Mouse (Mus musculus) thymus, postnatal 4 days (tissue): ENCODE results near the gene Cmtm7.

Source experiments
- DNase-seq: peaks from one replicate; pipeline ENCODE4 v3.0.0; 2021

Gene Cmtm7

DNA sequence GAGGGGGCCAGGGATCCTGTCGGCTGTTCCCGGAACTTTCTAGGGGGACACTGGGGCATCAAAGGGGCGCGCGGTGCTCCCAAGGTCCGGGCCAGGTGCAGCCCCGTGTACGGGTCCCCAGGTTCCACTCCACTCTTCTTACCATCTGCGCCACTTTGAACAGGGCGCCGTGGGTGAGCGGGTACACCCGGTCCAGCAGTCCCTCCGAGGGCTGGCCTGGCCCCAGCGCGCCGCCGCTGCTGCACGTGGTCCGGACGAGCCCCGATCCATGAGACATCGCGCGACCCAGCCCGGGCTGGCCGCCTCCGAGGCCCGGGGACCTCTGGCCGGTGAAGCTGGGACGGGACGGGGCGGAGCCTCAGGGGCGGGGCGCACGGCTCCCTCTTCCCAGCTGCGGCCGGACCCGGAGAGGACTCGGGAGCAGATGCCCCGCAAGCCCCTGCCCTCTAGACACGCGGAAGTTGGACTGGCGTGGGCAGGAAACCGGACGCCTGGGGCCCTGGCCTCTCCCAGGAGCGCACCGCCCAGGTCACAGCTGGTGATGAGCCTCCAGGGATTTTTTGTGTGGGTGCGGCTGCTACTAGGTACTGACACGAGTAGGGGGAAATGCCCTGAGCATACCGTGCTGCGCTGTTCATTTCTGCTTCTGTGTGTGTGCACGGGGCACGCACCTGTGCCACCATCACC lies at the start of gene Cmtm7:
Gene Cmtm7 (minus strand): TSS at position 331 of the 687 bp plus-strand sequence.
- DNase-seq, result peak; percentile 79

DNA sequence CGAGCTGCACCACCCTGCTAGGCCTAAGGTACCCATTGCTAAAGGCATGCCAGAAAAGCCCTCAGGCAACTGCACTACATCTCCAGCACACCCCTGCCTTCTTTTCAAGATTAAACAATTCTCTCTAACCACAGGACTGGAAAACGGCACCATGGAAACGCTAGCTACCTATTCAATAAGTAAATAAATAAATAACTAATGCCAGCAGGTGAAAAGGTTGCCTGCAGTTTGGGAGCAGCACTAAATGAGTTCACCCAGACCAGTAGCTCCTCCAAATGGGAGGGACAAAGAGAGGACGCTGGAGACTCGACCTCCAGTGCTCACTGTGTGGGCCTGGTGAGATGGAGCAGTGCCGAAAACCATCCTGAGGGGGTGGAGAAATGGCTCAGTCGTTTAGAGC lies 48.7 kb upstream of the Cmtm7 start:
- no peak for DNase-seq

DNA sequence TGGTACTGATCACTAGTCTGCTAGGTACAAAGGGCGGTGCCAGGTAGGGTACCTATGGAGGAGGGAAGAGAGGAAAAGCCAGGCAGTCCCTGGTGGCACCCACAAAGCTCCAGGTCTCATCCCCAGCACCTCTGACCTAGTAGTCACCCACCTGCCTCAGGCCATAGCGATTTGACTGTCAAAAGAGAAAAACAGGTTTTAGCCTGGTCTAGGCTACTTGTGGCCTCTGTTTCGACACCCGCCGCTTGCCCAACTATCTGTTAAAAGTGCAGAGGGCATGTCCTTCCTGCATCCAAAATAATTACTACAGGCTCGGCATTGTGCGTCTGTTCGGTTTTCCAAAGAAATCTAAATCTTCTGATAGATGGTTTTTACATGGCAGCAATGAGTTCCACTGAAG lies 48.0 kb upstream of the Cmtm7 start:
- DNase-seq, result no peak

DNA sequence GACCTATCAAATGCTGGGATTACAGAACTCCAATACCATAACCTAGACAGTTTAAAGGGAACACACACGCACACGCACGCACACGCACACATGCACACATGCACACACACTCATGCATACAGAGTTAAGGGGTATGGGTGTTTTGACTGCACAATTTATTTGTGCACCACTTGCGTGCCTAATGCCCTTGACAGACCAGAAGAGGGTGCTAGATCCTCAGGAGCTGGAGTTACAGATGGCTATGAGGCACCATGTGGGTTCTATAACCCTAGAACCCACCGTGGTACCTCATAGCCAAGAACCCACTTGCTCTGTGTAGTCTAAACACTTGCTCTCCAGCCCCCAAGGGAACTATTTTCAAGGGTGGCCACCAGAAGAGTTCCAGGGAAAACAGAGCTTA lies 46.7 kb upstream of the Cmtm7 start:
- no peak for DNase-seq

DNA sequence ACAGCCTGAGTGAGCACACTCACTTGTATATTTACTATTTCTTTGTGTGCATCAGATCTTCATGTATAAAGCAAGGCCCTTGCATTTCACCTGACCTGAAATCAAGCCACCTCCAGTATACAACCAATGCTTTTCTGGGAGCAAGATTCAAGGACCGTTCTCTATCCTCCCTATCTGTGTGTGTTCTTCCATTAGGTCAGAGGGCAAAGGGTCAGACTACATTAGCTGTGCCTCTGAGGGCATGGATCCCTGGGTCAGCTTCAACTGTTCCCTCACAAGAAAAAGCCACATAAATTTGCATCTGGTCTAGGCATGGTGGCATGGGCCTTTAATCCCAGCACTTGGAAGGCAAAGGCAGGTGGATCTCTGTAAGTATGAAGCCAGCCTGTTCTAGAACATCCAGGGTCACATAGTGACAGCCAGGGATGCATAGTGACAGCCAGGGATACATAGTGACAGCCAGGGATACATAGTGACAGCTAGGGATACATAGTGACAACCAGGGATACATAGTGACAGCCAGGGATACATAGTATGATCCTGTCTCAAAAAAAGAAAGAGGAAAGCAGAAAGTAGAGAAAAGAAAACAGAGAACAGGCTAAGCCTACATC lies 45.7 kb upstream of the Cmtm7 start:
- no peak for DNase-seq

DNA sequence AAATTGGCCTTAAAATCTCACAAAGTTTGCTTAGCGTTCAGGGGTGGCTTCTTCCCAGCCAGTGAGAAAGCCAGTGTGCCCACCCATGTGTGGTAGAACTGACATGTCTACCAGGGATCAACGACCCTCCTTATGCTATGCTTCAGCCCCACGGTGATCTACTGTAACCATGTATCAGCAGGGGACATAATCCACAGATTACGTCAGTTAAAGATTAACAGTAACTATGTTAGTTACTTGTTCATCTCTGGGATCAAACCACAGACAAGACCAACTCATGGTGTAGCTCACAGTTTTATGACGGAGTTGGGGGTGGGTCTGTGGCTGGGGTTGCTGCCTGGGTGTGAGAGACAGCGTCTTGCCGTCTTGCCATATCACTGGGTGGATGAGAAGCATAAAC lies 42.5 kb upstream of the Cmtm7 start:
- no peak for DNase-seq

DNA sequence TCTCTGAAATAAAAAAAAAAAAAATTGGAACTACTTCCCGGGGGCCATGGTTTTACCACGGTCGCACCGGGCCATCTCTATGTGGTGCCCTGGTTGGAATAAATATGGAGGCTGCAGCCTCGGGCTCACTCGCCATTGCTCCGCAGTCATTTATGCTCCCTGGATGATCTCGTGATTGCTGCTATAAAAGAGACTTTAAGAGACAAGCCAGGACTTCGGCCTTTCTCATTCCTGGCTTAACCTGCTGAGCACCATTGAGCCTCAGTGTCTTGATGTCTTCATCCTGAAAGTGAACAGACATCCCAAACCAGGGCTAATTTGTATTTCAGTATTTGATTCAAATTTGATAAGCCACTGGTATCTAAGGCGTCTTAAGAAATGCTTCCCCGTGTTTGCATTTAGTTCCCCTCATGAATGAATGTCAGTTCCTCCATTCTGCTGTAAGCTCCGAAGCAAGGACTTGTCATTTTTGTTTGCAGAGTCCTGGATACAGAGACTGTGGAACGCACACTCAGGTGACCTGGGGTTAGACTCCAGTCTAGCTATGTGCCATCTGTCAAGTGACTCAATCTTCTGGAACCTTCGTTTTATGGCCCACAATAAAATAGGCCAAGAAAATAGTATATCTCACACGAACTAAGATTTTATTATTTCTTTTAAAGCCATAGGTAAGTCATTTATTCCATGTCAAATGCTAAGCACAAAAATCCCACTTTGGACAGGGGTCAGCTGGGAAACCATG lies 40.1 kb upstream of the Cmtm7 start:
- DNase-seq, result no peak

DNA sequence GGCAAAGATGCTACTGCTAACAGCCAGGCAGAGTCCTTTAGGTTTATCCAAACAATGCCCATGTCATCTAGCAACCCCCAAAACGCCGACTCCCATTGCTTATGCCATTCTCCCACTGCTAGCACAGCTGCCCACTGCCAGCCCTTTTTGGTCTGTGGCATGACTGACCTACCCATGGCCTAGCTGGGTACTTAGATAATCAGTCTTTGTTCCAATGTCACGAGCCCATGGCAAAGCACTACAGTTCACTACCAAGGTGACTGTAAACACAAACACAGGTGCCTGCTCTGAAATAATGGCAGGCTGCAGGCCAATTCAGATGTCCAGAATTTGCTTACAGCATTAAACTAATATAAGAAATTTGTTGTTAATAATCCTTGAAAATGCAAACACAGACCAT lies 37.3 kb upstream of the Cmtm7 start:
- DNase-seq, result no peak

DNA sequence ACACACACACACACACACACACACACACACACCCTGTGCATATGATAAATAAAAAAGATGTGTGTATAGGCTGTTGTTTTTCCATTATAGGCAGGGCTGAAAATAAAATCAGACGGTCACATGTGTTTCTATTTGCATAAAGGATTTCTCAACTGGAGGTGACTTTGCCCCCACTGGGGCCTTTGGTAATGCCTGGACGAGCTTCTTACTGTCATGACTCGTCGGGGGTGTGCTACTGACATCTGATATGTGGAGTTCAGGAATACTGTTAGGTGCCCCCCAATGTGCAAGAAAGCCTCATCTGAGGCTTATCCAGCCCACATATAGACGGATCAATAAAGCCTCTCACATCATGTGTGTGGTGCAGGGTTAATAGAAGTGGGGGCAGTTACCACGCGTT lies 35.4 kb upstream of the Cmtm7 start:
- no peak for DNase-seq

DNA sequence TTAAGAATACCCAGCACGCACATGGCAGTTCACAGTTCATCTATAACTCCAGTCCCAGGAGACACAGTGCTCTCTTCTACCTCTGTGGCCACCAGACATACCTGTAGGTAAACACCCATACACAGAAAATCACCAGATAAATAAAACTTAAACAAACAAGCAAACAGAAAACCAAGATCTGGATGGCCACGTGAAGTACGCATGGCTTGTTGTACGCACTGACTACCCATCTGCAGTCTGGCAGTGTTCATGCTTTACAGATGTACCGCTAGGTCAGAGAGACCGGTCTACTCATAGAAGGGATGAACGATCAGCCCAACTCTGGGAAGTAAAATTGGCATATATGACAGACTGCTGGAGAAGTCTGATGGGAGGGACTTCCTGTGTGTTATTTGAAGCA lies 34.5 kb upstream of the Cmtm7 start:
- no peak for DNase-seq

DNA sequence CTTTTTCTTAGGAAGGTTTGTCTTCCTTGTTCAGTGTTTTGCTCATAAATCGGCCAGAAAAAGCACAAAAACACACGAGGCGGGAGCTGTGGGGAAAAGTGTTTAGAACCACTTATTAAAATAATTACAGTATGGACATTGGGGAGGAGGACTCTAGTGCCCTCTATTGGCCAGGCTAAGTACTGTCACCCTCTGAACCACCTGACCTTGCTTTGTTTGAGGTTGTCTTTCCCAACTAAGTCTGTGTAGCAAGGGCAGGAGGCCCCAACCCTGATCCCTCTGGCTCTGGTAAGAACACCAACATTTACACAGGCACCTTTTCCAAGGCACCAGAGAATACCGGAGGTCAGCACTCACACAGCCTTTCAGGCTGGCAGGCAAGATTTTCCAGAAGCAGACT lies 33.7 kb upstream of the Cmtm7 start:
- DNase-seq, result peak; percentile 59

DNA sequence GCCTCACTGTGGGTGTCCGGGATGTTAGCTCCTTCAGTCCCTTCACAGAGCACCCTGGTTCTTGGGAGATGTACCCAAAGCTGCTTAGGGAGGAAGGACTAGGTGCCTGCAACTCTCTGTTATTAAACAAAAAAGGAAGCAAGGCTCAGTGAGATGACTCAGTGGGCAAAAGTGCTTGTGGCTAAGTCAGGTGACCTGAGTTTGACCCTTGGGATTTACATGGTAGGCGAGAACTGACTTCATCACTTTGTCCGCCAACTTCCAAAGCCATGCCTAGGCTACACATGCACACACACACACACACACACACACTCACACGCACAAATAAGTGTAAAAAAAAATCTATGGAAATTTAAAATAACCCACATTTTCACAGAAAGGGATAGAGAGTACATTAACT lies 30.3 kb upstream of the Cmtm7 start:
- DNase-seq, result no peak

DNA sequence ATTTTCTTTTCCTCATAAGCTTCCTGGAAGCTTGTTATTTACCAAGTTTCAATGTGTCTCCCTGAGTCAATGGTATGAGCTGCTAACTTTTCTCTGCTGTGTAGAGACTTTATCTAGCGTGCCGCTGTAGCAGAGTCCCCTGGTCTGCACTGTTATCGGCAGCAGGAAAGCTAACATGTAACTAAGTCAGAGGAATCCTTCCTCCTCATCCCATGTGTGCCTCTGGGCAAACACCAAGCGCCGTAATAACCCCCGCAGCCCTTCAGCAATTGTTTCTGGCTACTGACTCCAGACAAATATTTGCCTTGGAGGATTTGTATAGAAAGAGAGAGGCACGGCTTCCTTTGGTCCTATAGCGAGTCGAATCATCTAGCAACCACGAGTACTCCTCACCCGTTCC lies 29.2 kb upstream of the Cmtm7 start:
- DNase-seq, result no peak

DNA sequence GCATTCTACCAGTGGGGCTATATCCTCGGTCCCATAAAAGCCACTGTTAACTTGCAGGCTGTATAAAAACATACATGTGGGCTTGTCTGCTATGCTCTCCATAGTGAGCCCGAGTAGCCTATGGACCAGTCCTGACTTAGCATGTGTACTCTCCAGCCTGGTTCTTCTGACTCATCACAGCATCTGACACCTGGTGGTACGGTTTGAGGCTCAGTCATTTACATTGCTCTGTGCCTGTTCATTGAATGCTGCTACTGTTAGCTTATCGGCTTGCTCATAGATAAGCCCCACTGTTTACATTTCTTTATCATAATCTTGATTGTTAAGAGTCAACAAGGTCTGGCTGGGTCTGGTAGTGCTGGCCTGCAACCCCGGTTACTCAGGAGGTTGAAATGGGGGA lies 27.0 kb upstream of the Cmtm7 start:
- DNase-seq, result no peak

DNA sequence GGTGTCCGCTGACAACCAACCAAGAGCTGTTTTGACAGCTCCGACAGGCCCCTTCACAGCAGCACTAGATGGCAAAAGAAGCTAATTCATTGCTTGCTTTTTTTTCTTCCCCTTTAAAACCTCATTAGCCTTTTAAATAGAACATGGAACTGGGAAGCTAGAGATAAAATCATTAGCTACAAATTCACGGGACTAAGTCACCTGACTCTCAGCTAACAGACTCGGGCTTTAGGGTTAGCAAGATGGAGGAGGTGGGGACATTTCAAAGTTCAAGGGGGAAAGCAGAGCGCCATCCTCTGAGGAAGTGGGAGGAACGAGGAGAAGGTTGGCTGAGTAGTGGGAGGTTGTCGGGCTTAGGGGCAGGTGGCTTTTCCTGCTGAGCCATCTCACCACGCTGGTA lies 25.6 kb upstream of the Cmtm7 start:
- DNase-seq, result no peak

DNA sequence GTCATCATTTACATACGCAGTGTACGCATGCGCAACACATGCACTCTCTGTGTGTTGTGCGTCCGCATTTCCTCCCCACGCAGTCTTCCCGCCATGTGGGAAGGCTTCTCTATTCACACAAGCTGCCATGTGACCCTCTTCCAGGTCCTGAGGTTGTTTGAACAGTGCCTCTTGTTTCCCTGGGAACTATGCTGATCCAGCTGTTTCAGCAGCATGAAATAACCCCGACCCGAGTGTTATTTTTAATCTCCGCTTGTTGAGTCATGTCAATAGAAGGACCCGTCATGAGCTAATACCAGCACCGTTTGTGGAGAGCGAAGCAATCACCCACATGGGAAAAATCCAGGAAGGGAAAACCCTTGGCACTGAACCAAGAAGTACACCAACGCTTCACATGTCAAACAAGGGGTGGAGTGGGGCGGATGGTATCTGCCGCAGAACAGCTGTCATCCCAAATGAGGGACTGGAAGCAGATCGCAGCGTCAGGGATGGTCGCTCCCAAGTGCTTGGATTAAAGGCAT lies 23.6 kb upstream of the Cmtm7 start:
- DNase-seq, result no peak

DNA sequence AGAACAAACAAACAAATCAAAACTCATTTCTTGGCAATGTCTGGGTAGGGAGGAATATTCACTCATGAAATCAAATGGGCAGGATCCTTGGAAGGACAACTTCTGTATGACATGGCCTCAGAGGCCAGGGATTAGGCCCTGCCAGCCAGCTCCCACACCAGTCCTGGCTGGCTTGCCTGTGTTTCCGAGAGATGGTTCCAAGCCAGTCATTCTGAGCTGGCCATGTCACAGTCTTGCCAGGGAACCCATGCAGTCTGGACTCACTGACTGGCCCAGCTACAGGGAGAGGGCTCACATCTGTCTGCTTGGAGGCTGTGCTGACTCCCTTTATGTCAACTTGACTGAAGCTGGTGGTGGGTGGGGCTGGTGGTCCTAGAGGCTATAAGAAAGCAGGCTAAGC lies 20.5 kb upstream of the Cmtm7 start:
- no peak for DNase-seq

DNA sequence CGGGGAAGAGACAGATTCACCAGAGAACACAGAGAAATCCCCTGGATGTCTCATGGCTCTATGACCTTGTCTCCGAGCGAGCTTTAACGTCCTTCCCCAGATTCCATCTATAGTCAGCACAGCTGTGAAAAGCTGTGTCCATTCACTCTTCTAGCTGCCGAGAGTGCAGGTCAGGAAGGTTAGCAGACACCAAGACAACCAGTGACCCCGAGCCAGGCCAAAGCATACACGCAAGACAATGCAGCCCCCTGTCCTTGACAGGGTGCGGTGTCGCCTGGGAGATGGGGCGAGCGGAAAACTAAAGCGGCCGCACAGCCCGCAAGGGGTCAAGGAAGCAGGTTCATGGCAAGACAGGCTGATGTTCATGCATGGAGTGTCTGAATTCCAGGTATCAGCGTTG lies 19.6 kb upstream of the Cmtm7 start:
- no peak for DNase-seq

DNA sequence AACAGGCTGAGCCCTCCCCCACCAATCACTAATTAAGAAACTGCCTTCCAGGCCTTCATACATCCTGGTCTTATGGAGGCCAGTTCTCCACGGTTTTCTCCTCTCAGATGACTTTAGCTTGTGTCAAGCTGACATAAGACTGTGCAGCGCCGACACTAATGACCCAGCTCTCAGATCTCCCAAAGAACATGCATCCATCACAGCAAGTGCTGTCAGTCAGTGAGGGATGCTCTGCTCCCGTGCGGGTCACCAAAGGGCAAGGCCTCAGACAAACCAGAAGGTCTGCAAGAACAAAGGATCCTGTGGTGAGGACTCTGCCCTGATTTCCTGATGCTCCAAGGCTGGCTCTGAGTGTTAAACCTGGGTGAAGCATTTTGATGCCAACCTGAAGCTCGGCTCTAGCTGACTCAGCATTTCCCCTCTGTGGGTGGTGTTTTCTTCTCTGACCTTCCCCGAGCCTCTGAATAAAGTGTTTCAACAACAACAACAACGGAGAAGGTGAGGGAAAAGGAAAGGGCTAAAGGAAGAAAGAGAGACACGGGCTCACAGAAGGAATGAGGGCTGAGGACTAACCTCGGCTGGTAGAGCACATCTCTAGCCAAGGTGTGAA lies 17.9 kb upstream of the Cmtm7 start:
- DNase-seq, result no peak

DNA sequence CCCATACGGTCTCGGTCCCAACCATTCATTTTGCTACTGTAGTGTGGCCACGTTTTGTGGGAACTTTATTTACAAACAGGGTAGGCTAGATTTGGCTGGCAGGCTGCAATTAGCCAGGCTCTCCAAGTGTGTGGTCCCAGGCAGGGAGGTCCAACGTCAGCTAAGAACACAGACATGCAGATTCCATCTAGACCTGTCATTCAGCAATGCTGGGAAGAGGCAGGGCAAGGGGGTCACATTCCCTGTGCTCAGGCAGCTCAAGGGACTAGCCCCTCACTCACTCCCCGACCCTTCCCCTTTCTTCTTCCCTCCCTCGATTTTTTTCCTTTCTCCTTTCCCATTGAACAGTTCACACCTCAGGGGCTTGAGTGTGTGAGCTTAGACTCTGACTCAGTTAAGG lies 17.2 kb upstream of the Cmtm7 start:
- no peak for DNase-seq

DNA sequence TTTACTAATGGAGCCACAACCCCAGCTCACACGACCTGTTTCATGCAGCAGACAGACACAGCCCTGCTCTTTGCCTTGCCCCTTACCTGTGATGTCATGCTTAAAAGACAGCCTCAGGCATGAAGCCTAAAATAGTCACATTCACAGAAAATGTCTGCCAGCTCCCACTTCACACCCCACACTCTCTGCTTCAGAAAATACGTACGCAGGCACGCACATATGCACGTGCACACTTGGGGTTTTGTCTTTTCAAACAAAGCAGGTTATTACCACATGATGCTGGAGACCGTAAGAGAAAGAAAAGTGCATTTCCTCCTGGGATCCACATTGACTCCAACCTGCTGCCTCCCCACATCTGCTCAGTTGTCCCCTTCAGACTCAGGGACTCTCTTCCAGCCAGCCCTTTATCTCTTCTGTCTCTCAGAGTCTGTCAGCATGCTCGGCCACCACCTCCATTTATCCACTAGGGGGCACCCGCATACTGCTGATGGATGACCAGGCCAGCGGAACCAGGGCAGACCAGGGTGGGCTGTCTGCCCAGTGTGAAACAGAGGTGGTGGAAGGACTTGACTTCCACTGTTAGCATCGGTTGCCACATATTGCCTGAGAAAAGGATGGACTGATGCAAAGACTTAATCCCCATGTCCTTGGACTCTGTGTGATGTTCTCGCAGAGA lies 15.8 kb upstream of the Cmtm7 start:
- peak; percentile 82 for DNase-seq

DNA sequence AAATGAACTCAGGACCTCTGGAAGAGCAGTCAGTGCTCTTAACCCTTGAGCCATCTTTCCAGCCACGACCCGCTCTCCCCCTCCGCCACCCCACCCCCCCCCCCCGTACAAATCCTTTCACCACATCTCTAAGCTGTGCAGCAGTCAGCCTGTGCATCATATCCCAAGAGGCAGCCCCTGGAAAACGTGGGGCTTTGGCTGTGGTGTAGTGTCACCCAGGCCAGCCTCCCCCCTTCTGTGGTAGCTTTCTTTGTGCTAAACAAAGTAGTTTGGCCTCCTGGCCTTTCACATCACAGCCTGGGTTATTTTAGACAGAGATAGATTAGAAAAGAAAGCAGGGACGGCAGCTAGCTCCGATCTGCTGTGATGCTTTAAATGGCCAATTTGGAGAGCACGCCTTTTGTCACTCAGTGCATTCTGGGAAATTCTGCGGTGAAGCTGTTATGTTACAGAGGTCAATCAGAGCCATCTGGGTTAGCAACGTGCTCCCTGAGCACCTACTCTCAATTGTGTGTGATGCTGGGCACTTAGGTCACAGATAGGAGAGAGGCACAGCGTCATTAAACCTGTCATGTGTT lies 14.9 kb upstream of the Cmtm7 start:
- no peak for DNase-seq

DNA sequence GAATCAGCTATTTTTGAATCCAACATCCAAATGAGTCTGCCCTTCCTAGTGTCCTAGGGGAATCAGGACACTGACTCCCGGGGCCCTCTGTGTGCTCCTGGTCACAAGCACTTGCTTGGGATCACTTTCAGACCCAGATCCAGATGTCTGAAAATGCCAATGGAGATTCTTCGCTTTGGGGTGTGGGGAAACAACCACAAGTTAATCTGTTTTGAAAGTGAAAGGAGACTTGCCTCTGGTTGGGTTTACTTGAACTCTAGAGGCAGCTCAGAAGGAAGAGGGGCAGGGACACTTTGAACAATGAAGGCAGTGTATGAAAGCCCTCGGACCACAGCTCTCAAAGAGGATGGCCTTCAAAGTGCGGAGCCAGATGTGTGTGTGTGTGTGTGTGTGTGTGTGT lies 12.8 kb upstream of the Cmtm7 start:
- no peak for DNase-seq
